Comparison of ENCODE assay signal across 26 mouse cellular contexts in the genomic region with DNA sequence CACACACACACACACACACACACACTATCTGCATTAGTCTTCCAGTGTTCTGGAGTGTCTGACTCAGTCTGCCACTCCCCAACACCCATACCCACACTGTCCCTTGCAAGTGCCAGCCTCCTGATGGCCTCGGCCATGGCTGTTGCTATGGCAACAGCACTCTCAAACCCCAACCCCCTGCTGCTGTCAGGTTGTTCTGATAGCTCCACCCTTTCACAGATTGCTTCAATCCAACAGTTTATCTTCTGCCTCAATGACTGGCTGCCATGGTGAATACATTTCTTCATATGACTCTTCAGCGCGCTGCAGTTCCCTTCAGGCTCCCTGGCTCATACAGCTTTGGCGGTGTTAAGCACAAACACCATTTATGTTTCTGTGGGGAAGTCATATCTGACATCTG.
DNase-seq lines count a peak whose midpoint lies in the region; ATAC-seq and TF ChIP-seq lines count a peak whose summit lies in the region.
"Had no signal": no experiment of that assay in that cellular context is flagged by ENCODE, and none has a peak within 500 bp of the region (broad histone marks: within the 10 kb centered on the region; RNA-seq: fewer than 3 reads in every experiment).

No protein-coding gene starts in this region.

- 0 out of 2 replicates have a peak, but pooled peaks cover 2% of the 10 kb centered on the region for H3K36me3 ChIP-seq in forebrain, embryonic 12.5 days (replicated peaks)
- no peaks in the 10 kb centered on the region for H3K36me3 ChIP-seq in forebrain, embryonic 15.5 days
- H3K36me3 ChIP-seq in lung, postnatal 0 days (ENCODE audit: insufficient read depth, low read length): 0 out of 2 replicates have a peak, but pooled peaks cover 6% of the 10 kb centered on the region
- no peaks in the 10 kb centered on the region for H3K36me3 ChIP-seq in midbrain, postnatal 0 days (ENCODE audit: insufficient read depth, low read length)
- H3K36me3 ChIP-seq: hindbrain, embryonic 15.5 days; liver, embryonic 12.5 days had no signal

- peaks cover 27% of the 10 kb centered on the region for H3K4me1 ChIP-seq in forebrain, embryonic 12.5 days
- H3K4me1 ChIP-seq in forebrain, embryonic 15.5 days: no peaks in the 10 kb centered on the region; the same call in 1 of the 2 replicates
- no peaks in the 10 kb centered on the region for H3K4me1 ChIP-seq in lung, postnatal 0 days (ENCODE audit: insufficient read depth, low read depth, low read length)
- H3K4me1 ChIP-seq in midbrain, postnatal 0 days (ENCODE audit: insufficient read depth, low read length): no peaks in the 10 kb centered on the region; the same call in 1 of the 2 replicates
- H3K4me1 ChIP-seq: kidney, embryonic 15.5 days; liver, embryonic 12.5 days had no signal

- peaks cover 30% of the 10 kb centered on the region for H3K27me3 ChIP-seq in forebrain, embryonic 12.5 days
- no peaks in the 10 kb centered on the region for H3K27me3 ChIP-seq in forebrain, embryonic 15.5 days
- H3K27me3 ChIP-seq in lung, postnatal 0 days (replicated peaks; ENCODE audit: insufficient read depth, low read length): no peaks in the 10 kb centered on the region
- H3K27me3 ChIP-seq in midbrain, postnatal 0 days (ENCODE audit: insufficient read depth, low read length): no peaks in the 10 kb centered on the region
- H3K27me3 ChIP-seq: hindbrain, embryonic 15.5 days; kidney, embryonic 15.5 days; limb, embryonic 12.5 days; liver, embryonic 12.5 days; neural tube, embryonic 13.5 days had no signal

- no peak for TF ChIP-seq CTCF in lung, postnatal 0 days (IDR thresholded peaks at IDR 0.05)
- no peak for TF ChIP-seq CTCF in midbrain, postnatal 0 days (IDR thresholded peaks at IDR 0.05)

- H3K9ac ChIP-seq in forebrain, embryonic 12.5 days: no peak overlapping the region
- H3K9ac ChIP-seq in forebrain, embryonic 15.5 days (replicated peaks): no peak overlapping the region
- no peak overlapping the region for H3K9ac ChIP-seq in lung, postnatal 0 days (replicated peaks; ENCODE audit: low read depth)
- H3K9ac ChIP-seq in midbrain, postnatal 0 days (replicated peaks; ENCODE audit: low read length, poor library complexity, severe bottlenecking): no peak overlapping the region
- H3K9ac ChIP-seq: hindbrain, embryonic 15.5 days; kidney, embryonic 15.5 days; limb, embryonic 12.5 days; liver, embryonic 12.5 days; lung, embryonic 14.5 days; neural tube, embryonic 13.5 days had no signal

- H3K4me3 ChIP-seq in forebrain, embryonic 12.5 days (replicated peaks): no peak overlapping the region
- no peak overlapping the region for H3K4me3 ChIP-seq in forebrain, embryonic 15.5 days
- H3K4me3 ChIP-seq in lung, postnatal 0 days (ENCODE audit: low read depth, low read length): no peak overlapping the region
- H3K4me3 ChIP-seq in midbrain, postnatal 0 days (ENCODE audit: low read depth, low read length): no peak overlapping the region
- H3K4me3 ChIP-seq: embryonic facial prominence, embryonic 10.5 days; hindbrain, embryonic 15.5 days; kidney, embryonic 15.5 days; left cerebral cortex, adult 2 months; limb, embryonic 12.5 days; liver, embryonic 12.5 days; neural tube, embryonic 13.5 days had no signal

- H3K27ac ChIP-seq in forebrain, embryonic 12.5 days: no peak overlapping the region
- no peak overlapping the region for H3K27ac ChIP-seq in forebrain, embryonic 15.5 days (replicated peaks)
- no peak overlapping the region for H3K27ac ChIP-seq in lung, postnatal 0 days (ENCODE audit: low read length)
- H3K27ac ChIP-seq in midbrain, postnatal 0 days (ENCODE audit: low read depth, low read length): no peak overlapping the region
- H3K27ac ChIP-seq: embryonic facial prominence, embryonic 10.5 days; hindbrain, embryonic 15.5 days; kidney, embryonic 15.5 days; left cerebral cortex, adult 2 months; limb, embryonic 12.5 days; liver, embryonic 12.5 days; macrophage; neural tube, embryonic 13.5 days had no signal

- no peak overlapping the region for H3K4me2 ChIP-seq in forebrain, embryonic 12.5 days
- H3K4me2 ChIP-seq in forebrain, embryonic 15.5 days (replicated peaks): no peak overlapping the region
- H3K4me2 ChIP-seq in lung, postnatal 0 days (replicated peaks; ENCODE audit: low read depth, low read length): no peak overlapping the region
- H3K4me2 ChIP-seq in midbrain, postnatal 0 days (ENCODE audit: low read depth, low read length, poor library complexity, severe bottlenecking): no peak overlapping the region
- H3K4me2 ChIP-seq: hindbrain, embryonic 15.5 days; kidney, embryonic 15.5 days; limb, embryonic 12.5 days; liver, embryonic 12.5 days; lung, embryonic 14.5 days; neural tube, embryonic 13.5 days had no signal

- peak; percentile 21 for DNase-seq in lung, postnatal 0 days (ENCODE audit: low spot score)
- DNase-seq in lung, postnatal 10 days: no peak
- peak; percentile 40 for DNase-seq in ZHBTc4 (ENCODE audit: low read depth, low spot score)
- peak; percentile 35 for DNase-seq in midbrain, postnatal 0 days (ENCODE audit: low spot score)
- no peak for DNase-seq in right cerebral cortex, postnatal 25 days
- DNase-seq: adrenal gland, postnatal 10 days; B cell, adult 2 months; cerebellum, adult 11-12 months; cerebellum, postnatal 36 days; gastrocnemius, postnatal 36 days; kidney, postnatal 4 days; layer of hippocampus, adult 9-11 months; lung, embryonic 14.5 days; right cerebral cortex, postnatal 14 days; thymus, postnatal 36 days had no signal

- 78% methylated on average over 4 of the region's 4 CpGs for WGBS in forebrain, embryonic 12.5 days
- WGBS in forebrain, embryonic 15.5 days: 65% methylated on average over 4 of the region's 4 CpGs
- 77% methylated on average over 4 of the region's 4 CpGs for WGBS in lung, postnatal 0 days
- 66% methylated on average over 4 of the region's 4 CpGs for whole genome bisulfite sequencing in midbrain, postnatal 0 days

- no peak for TF ChIP-seq EP300 in lung, postnatal 0 days (IDR thresholded peaks at IDR 0.05)

- peak; percentile 49; the same call in 1 of the 2 replicates for ATAC-seq in forebrain, embryonic 12.5 days (ENCODE audit: low FRiP score)
- no peak for ATAC-seq in forebrain, embryonic 15.5 days (replicated peaks)
- peak; percentile 50 for ATAC-seq in lung, postnatal 0 days
- ATAC-seq in midbrain, postnatal 0 days (ENCODE audit: low FRiP score): no peak
- ATAC-seq: intestine, postnatal 0 days; liver, embryonic 12.5 days had no signal

- no peaks in the 10 kb centered on the region for H3K9me3 ChIP-seq in forebrain, embryonic 12.5 days
- no peaks in the 10 kb centered on the region for H3K9me3 ChIP-seq in forebrain, embryonic 15.5 days
- H3K9me3 ChIP-seq in lung, postnatal 0 days (ENCODE audit: low read length): no peaks in the 10 kb centered on the region
- H3K9me3 ChIP-seq in midbrain, postnatal 0 days (ENCODE audit: low read length): no peaks in the 10 kb centered on the region
- H3K9me3 ChIP-seq: embryonic facial prominence, embryonic 10.5 days; hindbrain, embryonic 15.5 days; kidney, embryonic 15.5 days; limb, embryonic 12.5 days; liver, embryonic 12.5 days; neural tube, embryonic 13.5 days had no signal

Comparison
In these comparisons a context has a peak if more than half of its experiments do, and no peak if none do; other contexts are left out.
1. ATAC-seq: peak in forebrain, embryonic 12.5 days (single experiment) and lung, postnatal 0 days (single experiment); none in forebrain, embryonic 15.5 days (single experiment) and midbrain, postnatal 0 days (single experiment).
2. DNase-seq: peak in lung, postnatal 0 days (single experiment), ZHBTc4 (single experiment) and midbrain, postnatal 0 days (single experiment); none in lung, postnatal 10 days (single experiment) and right cerebral cortex, postnatal 25 days (single experiment).